Mouse (Mus musculus) yolk sac, embryonic 10.5 days (tissue): ENCODE results near the gene Krt80.
"Not testable (repeated sequence)": the region's sequence is repeated elsewhere in the genome, so short reads cannot be mapped to it uniquely, and the experiment has no call there.

Source experiments
- DNase-seq: peaks from one replicate; pipeline ENCODE4 v3.0.0-alpha.2; 2017; ENCODE audit warnings: low spot score

Krt80 gene

DNA sequence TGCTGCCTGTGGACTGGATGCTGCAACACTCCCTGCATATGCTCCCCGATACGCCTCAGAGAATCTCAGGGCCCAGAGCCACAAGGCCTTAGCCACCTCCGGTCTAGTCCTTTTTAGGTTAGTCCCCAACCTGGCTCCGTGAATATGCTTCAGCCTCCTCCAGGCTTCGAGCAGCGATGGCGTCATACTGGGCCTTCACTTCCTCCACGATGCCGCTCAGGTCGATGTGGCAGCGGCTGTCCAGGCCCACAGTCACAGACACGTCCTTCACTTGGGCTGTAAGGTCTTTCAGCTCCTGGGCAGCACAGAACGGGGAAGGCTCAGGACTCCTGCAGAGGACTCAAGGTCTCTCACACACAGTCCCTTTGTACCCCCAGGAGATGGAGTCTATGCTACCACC lies 17.9 kb downstream of the Krt80 start:
- DNase-seq = no peak

DNA sequence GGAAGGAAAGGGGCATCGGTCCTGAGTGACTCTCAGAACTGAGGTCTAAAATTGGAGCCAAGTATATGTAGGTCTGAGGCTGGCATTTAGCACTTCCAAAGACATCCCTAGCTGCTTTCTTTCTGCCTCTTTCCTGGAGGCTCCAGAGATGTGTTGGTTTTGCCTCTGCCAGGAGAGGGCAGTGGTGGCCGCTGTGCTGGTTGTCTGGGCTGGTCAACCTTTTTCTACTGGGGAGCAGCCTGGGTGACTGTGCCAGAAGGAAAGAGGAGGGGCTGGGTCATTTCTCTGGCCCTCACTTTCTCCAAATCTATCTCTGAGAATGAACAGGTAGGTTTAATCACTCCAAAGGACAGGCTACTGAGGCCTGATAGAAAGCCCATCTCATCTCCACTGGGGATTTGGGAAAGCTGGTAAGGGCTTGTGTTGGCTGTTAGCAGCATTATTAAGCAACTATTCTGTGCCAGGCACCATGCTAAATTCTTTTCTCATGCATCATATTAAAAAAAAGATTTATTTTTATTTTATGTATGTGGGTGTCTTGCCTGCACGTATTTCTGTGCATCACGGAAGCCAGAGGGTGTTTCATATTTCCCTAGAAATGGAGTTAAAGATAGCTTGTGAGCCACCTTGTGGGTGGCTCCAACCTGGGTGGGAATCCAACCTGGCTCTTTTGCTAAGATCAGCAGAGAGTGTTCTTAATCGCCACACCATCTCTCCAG lies 28.0 kb downstream of the Krt80 start:
- DNase-seq = no peak

DNA sequence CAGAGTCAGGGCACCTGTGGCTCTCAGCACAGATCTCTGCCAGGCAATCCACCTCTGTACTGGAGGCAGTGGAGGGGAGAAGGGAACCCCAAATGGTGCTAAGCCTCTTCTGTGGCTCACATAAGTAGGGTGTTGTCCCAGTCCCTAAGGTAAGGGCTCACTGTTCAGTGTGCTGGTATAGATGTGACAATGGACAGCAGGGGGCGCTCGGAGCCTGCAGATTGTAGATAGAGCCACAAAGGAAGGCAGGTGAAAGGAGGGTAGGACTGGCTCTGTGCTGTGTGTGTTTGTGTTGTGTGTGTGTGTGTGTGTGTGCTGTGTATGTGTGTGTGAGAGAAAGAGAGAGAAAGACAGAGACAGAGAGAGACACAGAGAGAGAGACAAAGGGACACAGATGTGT lies 30.4 kb downstream of the Krt80 start:
- peak; percentile 66 for DNase-seq

DNA sequence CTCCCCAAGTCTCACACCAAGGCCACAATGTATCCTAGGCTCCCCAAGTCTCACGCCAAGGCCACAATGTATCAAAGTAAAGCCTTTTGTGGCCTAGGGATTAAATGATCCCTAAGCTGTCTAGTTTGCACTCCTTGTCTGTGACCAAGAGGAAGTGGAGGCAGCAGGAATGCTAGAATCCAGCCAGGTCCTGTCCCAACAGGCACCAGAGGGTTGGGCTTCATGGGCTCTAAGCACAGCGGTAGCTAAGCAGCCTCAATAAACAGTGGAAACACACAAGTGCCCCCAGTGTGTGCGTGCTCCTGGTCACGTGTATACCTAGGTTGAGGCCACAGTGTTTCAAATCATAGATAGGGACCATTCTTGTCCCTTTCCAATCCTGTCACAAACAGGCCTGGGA lies 31.6 kb downstream of the Krt80 start:
- DNase-seq = no peak

DNA sequence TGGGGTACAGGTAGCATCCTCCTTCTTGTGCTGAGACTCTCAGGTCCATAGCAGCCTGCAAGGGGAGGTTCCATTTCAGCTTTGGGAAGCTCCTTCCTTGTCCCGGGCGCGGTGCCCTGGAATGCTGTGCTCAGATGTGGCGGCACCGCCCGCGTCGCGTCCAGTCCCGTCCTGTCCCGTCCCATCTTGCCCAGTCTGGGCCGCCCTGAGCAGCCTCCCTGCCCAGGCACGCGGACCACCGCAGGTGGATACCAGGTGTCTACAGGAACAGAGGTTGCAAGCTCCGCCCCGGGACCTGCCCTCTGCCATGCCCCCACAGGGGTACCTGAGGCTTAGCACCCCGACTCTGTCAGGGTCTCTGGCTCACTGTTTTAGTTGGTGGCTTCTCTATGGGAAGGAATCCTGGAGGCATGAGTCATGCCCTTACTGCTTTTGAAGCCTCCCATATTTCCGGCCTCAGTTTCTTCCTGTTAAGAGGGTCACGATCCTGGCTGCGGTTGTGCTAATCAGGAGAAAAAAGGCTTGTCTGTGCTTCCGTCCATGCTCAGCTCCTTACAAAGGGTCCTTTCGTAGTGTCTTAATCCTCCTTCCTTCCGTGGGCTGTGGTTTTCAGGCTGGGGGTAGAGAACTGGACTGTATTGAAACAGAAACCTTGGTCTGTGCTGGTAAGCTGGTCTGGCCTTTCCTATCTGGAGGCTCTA lies 33.3 kb downstream of the Krt80 start:
- DNase-seq = no peak

DNA sequence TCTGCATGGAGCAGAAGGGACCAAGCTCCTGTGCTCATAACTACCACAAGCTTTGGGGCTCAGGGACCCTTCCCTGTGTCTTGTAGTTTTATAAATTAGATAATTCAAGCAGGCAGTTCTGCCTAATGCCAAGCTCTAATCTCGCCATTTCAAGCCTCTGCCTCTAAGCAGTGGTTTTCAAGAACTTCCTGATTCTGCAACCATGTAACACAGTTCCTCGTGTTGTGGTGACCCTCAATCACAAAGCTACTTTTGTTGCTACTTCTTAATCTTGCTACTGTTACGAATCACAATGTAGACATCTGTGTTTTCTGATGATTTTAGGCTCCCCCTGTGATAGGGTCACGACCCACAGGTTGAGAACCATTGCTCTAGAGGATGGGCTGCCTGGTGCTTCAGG lies 36.3 kb downstream of the Krt80 start:
- no peak for DNase-seq

DNA sequence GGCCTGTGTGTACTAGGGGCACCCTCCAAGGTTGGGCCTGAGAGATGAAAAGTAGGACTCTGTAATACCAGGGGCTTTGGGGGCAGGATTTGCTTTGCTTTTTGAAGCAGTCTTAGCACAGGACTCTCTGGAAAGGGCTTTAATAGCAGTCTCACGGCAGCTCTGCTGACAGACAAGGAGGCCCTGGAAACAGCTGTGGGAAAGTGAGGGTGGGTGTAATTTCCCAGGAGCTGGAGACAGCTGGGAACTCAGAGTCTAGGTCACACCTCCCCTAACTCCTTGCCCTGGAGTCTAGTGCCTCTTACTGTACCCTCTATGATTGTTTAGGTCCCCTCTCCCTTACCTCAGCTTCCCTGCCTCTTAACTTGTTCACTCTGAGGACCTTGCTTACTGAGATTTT lies 36.8 kb downstream of the Krt80 start:
- no peak for DNase-seq

DNA sequence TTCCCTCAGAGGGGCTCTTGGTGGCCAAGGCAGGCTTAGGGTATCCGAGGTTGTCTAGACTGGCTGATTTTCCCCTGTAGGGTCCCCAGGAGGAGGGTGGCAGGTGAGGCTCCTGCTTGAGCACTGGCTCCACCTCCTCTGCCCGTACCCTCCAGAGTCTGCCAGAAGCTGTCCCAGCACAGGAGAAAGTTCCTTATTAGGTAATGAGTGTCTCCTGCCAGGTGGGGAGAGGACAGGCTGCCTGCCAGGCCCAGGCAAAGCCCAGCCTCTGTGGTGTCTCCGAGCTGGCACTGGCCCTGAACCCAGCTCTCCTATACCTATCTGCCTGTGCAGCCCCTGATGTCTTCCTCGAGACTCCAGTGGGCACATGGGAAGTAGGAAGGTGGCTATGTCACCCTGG lies 37.6 kb downstream of the Krt80 start:
- no peak for DNase-seq

DNA sequence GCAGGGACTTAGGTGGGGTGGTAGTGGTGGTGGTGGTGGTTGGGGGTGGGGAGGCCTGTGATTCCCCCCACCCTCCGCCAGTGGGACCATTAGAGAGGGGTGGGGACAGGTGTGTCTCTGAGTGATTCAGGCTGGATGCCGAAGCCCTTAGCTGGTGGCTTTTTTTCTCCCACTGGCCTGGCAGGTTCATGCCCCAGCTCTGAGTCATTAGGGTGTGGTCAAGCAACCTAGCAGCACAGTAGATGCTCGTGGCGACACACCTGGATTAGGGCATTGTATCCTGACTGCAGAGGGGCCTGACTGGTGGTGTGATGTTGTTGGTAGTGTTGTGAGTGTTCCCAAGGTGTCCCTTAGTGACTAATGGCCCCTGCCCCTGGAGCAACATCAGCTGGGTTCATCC lies 38.9 kb downstream of the Krt80 start:
- DNase-seq = no peak

DNA sequence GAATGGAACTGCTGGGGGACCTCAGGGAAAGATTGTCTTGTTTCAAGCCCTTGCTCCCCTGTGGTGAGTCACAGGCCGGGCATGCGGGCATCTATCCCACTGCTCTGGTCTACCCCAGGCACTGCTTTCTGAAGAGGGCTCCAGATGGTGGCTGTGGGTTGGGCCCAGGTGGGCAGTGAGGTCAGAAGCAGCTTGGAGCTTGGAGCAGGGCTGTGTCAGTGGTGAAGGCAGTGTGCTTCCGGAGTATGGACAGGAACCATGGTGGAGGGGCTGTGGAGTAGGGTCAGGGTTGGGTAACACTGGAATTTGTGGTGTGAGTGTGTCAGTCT lies 40.4 kb downstream of the Krt80 start:
- no peak for DNase-seq

DNA sequence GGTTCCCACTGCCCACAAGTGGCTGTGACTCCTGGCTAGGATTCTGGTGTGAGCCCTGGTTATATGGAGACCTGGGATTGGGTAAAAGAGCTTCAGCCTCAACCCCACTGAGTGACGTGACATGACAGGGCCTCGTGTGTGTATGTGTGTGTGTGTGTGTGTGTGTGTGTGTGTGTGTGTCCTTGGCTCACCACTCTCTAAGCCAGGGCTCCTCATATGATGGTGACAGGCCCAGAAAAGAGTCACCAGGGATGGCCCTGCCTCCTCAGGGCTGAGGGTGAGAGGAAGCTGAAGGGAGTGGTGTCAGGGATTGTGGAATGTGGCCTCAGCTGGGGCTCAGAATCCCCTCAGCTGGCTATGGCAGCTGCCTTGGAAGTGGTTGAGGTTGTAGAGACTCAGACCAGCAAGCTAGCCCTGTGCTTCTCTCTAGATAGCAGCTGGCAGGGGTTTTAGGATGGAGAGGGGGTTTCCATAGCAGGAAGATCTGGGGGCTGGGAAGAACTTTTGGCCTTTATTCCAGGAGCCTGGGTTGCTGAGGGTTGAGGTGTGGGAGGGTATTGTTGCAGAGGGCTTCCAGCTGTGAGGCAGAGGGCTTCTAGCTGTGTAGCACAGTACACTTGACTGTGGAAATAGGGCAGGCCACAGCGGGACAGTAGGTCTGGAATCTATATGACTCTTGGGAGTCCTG lies 40.9 kb downstream of the Krt80 start:
- DNase-seq = no peak

DNA sequence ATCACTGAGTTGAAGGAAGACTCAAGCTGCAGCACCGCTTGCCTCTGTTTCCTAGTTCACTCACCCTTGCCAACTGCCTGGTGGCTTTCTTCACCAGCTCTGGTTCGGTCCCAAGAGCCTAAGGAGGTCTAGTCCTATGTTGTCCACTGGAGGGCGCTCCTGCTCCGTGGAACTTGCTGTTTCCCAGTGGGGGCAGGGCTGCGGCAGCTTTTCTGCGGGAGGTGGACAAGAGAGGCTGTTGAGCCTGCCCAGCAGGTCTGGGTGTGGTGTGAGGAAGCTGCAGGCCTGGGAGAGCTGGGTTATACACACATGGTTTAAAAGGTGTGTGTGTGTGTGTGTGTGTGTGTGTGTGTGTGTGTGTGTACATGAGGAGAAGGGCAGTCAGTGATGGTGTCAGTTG lies 42.7 kb downstream of the Krt80 start:
- DNase-seq = peak; percentile 40

DNA sequence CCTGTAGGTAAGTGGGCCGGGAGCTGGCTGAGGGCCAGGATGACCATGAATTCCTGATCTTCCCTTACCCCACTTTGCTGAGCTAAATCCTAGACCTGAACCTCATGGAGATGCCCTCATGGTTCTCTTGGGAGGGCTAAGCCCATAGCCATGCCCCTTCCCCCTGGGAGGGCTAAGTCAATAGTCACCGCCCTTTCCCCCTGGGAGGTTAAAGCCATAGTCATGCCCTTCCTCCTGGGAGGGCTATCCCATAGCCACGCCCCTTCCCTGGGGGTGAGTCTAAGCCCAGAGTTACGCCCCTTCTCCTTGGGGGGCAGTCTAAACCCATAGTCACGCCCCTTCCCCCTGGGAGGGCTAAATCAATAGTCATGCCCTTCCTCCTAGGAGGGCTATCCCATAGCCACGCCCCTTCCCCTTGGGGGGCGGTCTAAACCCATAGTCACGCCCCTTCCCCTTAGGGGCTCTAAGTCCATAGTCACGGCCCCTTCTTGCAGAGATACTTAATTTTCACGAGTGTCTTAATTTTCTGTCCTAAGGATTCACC lies 43.9 kb downstream of the Krt80 start:
- DNase-seq = no peak

DNA sequence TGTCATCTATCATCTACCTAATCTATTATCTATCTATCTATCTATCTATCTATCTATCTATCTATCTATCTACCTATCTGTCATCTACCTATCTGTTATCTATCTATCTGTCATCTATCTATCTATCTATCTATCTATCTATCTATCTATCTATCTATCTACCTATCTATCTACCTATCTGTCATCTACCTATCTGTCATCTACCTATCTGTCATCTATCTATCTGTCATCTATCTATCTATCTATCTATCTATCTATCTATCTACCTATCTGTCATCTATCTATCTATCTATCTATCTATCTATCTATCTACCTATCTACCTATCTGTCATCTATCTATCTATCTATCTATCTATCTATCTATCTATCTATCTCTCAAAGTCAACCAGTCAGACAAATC lies 45.6 kb downstream of the Krt80 start:
- DNase-seq = not testable (repeated sequence)

DNA sequence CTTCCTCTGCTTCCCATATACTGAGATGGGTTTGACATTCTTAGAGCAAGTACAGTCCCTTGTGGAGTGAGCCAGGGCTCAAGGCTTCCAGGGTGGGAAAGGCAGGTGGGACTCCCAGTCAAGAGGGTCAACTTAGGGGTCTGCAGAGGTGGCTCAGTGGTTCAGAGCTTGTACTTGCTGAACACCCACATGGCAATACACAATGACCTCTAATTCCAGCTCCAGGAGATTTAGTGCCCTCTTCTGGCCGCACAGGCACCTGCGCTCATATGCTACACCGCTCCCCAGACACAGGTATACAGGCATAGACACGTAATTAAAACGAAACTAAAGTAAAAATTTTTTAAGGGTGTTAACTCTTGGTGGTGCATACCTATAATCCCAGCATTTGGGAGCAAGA lies 46.5 kb downstream of the Krt80 start:
- no peak for DNase-seq

DNA sequence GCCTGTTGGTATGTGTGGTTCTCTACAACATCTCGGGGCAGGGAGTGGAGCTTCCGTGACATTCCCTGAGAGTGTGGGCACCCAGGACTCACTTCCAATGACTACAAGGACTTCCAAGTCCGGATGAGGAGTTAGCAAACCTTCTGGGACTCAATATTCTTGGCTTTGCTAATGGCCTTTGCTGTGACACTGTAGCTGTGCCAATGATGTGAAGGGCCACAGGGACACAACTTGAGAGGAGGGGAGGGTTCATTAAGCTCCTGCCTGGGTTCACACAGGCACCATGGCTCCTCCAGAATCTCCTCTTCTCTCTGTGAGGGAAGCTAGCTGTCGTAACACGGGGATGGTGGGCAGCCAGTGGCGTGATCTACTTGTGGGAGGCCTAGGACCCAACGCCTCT lies 47.3 kb downstream of the Krt80 start:
- no peak for DNase-seq

DNA sequence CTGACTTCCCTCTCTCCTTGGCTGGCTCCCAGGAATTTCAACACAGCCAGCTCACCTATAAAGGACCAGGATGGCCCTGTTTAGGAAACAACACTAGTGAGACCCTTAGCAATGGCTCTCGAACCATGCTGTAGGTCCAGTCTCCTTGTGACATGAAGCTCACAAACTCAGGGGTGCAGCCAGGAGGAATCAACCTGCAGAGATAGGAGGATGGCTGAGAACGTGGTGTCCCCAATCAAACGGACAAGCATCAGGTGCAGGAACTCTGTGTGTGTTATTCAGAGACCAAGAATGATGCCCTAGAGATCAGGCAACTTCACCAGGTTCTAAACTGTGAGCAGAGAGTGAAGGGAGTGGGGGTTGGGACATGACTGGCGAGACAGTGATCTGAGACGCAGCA lies 47.9 kb downstream of the Krt80 start:
- DNase-seq = no peak

DNA sequence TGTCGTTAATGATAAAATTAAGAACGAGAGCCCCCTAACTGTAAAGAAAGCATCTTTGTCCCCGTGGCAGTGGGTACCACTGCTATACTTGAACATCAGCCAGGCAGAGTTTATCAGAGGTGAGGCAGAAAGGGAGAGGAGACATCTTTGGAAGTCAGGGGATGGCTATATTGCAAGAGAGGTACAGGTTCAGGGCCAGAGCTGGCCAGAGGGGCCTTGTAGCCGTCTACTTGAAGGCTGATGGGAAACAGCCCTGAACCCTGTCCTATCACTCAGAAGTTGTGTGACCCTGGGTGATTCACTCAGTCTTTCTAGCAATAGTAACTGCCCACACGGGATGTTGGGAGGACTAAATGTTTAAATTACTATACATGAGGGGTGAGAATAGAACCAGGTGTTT lies 48.8 kb downstream of the Krt80 start:
- DNase-seq = no peak

DNA sequence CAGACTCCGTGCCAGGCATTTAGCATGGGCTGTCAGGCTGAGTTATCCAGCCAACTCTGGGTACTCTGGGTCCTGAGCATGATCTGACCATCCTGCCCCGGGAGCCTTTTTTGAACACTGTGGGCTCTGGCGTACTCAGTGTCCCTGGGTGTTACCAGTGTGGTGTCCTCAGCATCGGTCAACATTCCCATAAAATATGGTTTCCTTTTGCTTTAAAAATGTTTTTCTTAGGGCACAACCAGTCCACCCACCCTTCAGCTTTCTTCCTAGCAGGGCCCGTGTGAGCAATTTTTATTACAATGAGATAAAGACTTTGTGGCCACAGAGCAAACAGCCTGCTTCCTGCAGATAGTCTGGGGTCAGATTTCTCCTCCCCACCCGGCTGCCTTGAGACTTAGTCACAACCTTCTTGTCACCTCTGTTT lies 49.3 kb downstream of the Krt80 start:
- no peak for DNase-seq

DNA sequence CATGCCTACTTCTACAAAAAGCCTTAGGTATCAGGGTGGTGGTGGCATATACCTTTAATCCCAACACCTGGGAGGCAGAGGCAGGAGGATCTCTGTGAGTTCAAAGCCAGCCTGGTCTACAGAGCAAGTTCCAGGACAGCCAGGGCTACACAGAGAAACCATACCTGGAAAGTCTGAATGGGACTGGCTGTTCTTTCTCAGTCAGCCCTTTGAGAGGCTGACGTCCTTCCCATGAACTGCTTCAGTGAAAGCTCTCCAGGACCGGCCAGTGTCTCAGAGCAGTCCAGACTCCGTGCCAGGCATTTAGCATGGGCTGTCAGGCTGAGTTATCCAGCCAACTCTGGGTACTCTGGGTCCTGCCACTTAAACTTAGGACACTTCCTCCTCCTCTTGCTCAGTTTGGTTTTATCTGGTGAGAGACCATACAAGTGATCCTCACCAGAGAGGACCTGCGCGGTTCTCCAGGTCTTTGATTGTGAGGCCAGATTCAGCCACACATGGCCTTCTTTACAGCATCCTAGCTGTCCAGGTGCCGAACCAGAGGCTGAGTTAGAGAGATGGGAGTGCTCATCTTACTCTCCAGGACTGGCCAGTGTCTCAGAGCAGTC lies 49.8 kb downstream of the Krt80 start:
- DNase-seq = no peak

DNA sequence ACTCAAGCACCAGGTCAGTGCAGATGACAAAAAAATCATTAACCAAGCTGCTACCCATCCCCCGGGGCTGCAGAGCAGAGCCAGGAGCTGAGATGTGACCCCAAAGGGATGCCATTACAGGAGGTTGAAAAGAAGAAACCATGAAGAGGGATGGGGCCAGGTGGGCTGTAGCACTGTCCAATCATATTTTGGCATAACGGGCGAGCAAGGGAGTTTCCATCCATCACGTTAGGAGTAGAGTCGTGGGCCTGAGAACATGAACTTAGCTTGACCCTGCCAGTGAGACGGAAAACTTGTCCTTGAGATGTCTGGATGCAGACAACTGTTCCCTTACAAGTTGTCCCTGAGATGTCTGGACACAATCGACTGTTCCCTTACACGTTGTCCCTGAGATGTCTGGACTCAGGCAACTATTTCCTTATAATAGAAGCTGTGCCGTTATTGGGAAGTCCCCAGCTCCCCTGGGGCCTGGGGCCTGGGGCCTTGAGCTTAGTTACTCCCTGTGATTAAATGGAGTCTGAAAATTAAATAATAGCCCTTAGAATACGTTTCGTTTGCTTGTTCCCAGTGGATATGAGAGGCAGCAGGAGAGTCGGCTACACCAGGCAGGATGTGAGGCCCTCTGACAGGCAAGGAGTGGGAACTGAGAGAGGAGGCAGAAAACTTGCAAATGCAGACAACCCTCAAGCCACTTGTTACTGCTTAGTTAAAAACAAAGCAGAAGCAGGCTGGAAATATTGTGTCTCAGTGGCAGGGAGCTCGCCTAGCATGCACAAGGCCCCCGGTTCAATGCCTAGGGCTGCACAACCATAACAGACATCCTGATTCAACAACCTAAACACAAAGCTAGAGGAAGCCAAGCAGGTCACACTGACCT lies 50.8 kb downstream of the Krt80 start:
- DNase-seq = no peak
